Mouse (Mus musculus) B cell, adult (primary cell): ENCODE measurements around the gene Fam207a. TPM values are rescaled to one million over a fixed set of nuclear protein-coding genes. Genes with fewer than 3 reads are reported as not detected.

Source experiments
- total RNA-seq: library from RNA; stranded (reverse); gene quantifications from 4 replicates; pipeline ENCODE4 v1.2.4, GENCODE M21; 2023; ENCODE audit not compliant: inconsistent age

Gene Fam207a
- 18.5 to 25.2 TPM (median 21.4 TPM) in 4 replicates for total RNA-seq

DNA sequence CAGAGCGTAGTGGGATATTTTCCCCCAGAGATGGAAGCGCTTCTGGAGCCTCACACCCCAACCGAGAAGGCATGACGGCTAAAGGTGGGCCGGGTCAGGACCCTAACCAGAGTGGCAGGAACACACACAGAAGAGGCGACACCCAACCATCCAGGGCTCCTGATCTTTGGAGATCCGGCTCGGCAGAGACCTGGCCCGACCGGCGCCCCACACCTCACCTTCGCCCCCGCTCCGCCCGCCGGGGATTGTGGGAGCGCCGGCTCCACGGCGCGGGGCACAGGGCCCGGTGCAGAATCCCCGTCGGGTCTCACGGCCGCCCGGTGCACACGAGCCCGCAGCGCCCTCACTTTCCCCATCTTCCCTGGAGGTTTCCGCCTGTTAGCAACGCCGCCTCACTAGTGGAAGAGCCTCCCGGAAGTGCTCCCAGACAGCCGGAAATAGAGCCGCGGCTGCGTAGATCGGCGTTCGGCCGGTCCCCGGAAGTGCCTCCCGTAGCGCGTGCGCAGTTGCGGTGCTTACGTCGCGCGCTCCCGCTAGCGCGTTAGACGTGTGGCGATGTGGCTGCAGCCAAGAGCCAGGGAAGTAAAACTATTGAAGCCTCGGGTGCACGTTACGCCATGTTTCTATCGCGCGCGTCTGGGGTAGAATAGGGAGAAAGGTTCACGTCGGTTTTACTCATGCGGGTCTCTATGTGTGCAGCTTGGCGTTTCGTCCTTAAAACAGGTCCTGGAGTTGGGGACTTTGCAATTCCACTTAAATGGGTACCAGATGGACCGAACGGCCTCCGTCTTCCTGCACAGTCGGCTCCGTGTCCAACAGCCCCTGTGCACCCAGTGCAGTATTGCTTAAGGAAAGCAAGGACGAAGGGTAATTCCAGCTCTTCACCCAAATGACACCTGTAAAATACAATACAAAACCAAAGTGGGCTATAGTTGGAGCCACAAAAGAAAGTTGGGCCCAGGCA, at the start of gene Fam207a:
Gene Fam207a, minus strand, starts transcription at position 401 of the 964 bp plus-strand sequence.

DNA sequence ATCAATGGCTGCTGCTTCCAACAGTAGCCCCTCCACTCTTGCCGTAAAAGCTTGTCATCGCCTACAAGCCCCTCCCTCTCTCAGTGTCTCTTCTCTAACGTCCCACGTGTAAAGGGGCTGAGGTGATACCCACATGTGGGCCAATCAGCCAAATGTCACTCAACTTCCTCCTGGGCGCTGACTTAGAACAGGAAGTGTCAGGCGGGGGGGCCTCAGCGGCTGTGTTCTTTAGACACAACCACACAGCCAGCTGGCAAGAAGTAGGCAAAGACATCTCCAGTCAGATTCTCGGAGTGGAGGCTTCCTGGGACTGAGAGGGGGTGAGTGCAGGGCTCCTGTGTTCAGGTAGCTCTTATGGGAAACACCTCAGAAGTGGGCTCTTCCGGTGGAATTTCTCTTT, 14.6 kb upstream of the Fam207a start, which contains the start of gene Itgb2:
Gene Itgb2, plus strand, starts transcription at position 113 of the 400 bp plus-strand sequence.

Other genes starting within 250 kb of the Fam207a start
- gene Adarb1, start 97.5 kb downstream of the Fam207a start, total RNA-seq, result 1.2 to 2.1 TPM (median 1.6 TPM) in 4 replicates
- gene Itgb2, start 14.5 kb upstream of the Fam207a start, total RNA-seq, result 75.6 to 80.7 TPM (median 79.8 TPM) in 4 replicates
- 72.1 to 89.4 TPM (median 78.3 TPM) in 4 replicates for gene Pttg1ip, start 65.9 kb upstream of the Fam207a start, total RNA-seq
- 58.9 to 65.6 TPM (median 62.4 TPM) in 4 replicates for gene Sumo3, start 90.3 kb upstream of the Fam207a start, total RNA-seq
- gene Gm49325, start 90.4 kb upstream of the Fam207a start, total RNA-seq, result 1.3 to 12.1 TPM in 2 of 4 replicates, not detected in the others
- gene Ube2g2, start 106.5 kb upstream of the Fam207a start, total RNA-seq, result 37.9 to 44.1 TPM (median 41.3 TPM) in 4 replicates
- 2.7 to 5.5 TPM (median 4.4 TPM) in 4 replicates for gene Tspear, start 170.8 kb upstream of the Fam207a start, total RNA-seq
- gene Gm19402, start 175.0 kb upstream of the Fam207a start, total RNA-seq, result not detected in 4 replicates
- gene Gm9508, start 181.4 kb upstream of the Fam207a start, total RNA-seq, result not detected in 4 replicates
- not detected in 4 replicates for gene Gm10272, start 190.8 kb upstream of the Fam207a start, total RNA-seq
- gene Gm10024, start 195.7 kb upstream of the Fam207a start, total RNA-seq, result not detected in 4 replicates
- not detected in 4 replicates for gene Gm10142, start 200.0 kb upstream of the Fam207a start, total RNA-seq
- not detected in 4 replicates for gene Krtap12-1, start 204.8 kb upstream of the Fam207a start, total RNA-seq
- not detected in 4 replicates for gene Gm10100, start 210.7 kb upstream of the Fam207a start, total RNA-seq
- gene Gm18596, start 226.9 kb upstream of the Fam207a start, total RNA-seq, result not detected in 4 replicates
- gene Gm9736, start 235.6 kb upstream of the Fam207a start, total RNA-seq, result not detected in 4 replicates
- not detected in 4 replicates for gene Gm3233, start 243.9 kb upstream of the Fam207a start, total RNA-seq